24 mouse cellular contexts compared by ENCODE assay signal in genomic region chr11:8968094-8968493, GRCm38 (mm10). TPM values are rescaled to one million over a fixed set of nuclear protein-coding genes. Genes with fewer than 3 reads are reported as not detected.
DNase-seq lines count a peak whose midpoint lies in the region; ATAC-seq lines count a peak whose summit lies in the region.
"Had no signal": no experiment of that assay in that cellular context is flagged by ENCODE, and none has a peak within 500 bp of the region (broad histone marks: within the 10 kb centered on the region; RNA-seq: fewer than 3 reads in every experiment).

No protein-coding gene starts in this region.

- no peaks in the 10 kb centered on the region for H3K9me3 ChIP-seq in liver, embryonic 12.5 days (replicated peaks)
- no peaks in the 10 kb centered on the region for H3K9me3 ChIP-seq in liver, embryonic 16.5 days (replicated peaks; ENCODE audit: control insufficient read depth, low read length)
- H3K9me3 ChIP-seq: embryonic facial prominence, embryonic 12.5 days; forebrain, embryonic 10.5 days; forebrain, embryonic 15.5 days; G1E; heart, embryonic 15.5 days; hindbrain, embryonic 13.5 days had no signal

- no peak overlapping the region for H3K9ac ChIP-seq in liver, embryonic 12.5 days
- H3K9ac ChIP-seq in liver, embryonic 16.5 days (ENCODE audit: low read depth, low read length): no peak overlapping the region
- H3K9ac ChIP-seq: embryonic facial prominence, embryonic 12.5 days; forebrain, embryonic 15.5 days; heart, embryonic 15.5 days; hindbrain, embryonic 13.5 days had no signal

- H3K27ac ChIP-seq in liver, embryonic 12.5 days: no peak overlapping the region
- no peak overlapping the region for H3K27ac ChIP-seq in liver, embryonic 16.5 days (ENCODE audit: low read length)
- H3K27ac ChIP-seq: embryonic facial prominence, embryonic 12.5 days; forebrain, embryonic 10.5 days; forebrain, embryonic 15.5 days; heart, embryonic 15.5 days; hindbrain, embryonic 13.5 days; hindbrain, postnatal 0 days had no signal

- no peaks in the 10 kb centered on the region for H3K27me3 ChIP-seq in liver, embryonic 12.5 days (replicated peaks)
- H3K27me3 ChIP-seq in liver, embryonic 16.5 days (ENCODE audit: control insufficient read depth, insufficient read depth, low read depth, low read length): no peaks in the 10 kb centered on the region
- H3K27me3 ChIP-seq: embryonic facial prominence, embryonic 12.5 days; forebrain, embryonic 15.5 days; heart, embryonic 15.5 days; hindbrain, embryonic 13.5 days had no signal

- H3K4me2 ChIP-seq in liver, embryonic 12.5 days: peak overlapping the region; percentile 25; the same call in 1 of the 2 replicates
- H3K4me2 ChIP-seq in liver, embryonic 16.5 days (ENCODE audit: low read depth, low read length): no peak overlapping the region
- H3K4me2 ChIP-seq: embryonic facial prominence, embryonic 12.5 days; forebrain, embryonic 15.5 days; heart, embryonic 11.5 days; heart, embryonic 15.5 days; hindbrain, embryonic 13.5 days had no signal

- peaks cover 45% of the 10 kb centered on the region for H3K4me1 ChIP-seq in liver, embryonic 12.5 days
- H3K4me1 ChIP-seq in liver, embryonic 16.5 days (ENCODE audit: control insufficient read depth, low read depth, low read length): peaks cover 13% of the 10 kb centered on the region
- H3K4me1 ChIP-seq: embryonic facial prominence, embryonic 12.5 days; forebrain, embryonic 10.5 days; forebrain, embryonic 15.5 days; heart, embryonic 15.5 days; hindbrain, embryonic 13.5 days had no signal

- 76% methylated on average over 7 of the region's 7 CpGs for WGBS in liver, embryonic 12.5 days (ENCODE audit: insufficient replicate concordance)
- WGBS in liver, embryonic 16.5 days (ENCODE audit: insufficient replicate concordance): 73% methylated on average over 7 of the region's 7 CpGs

- no peaks in the 10 kb centered on the region for H3K36me3 ChIP-seq in liver, embryonic 12.5 days
- no peaks in the 10 kb centered on the region for H3K36me3 ChIP-seq in liver, embryonic 16.5 days (ENCODE audit: control insufficient read depth, insufficient read depth)
- H3K36me3 ChIP-seq: embryonic facial prominence, embryonic 12.5 days; forebrain, embryonic 10.5 days; forebrain, embryonic 15.5 days; G1E; heart, embryonic 15.5 days; hindbrain, embryonic 13.5 days had no signal

- DNase-seq in c-Kit-positive CD71-positive TER-119-positive erythroid progenitor cells, embryonic 14.5 days (ENCODE audit: low spot score): peak; percentile 40
- no peak for DNase-seq in thymus, postnatal 10 days (ENCODE audit: low spot score in 2 of 2)
- DNase-seq in frontal cortex, postnatal 36 days (ENCODE audit: low spot score in 2 of 2): no peak
- no peak for DNase-seq in heart, adult 9 months (ENCODE audit: low spot score in 2 of 2)
- DNase-seq: adrenal gland, postnatal 10 days; cerebellum, adult 11-12 months; cerebellum, adult 9-10 months; cerebellum, postnatal 25 days; gastrocnemius, postnatal 10 days; heart, adult 18-20 months; heart, postnatal 14 days had no signal

- H3K4me3 ChIP-seq in liver, embryonic 12.5 days: no peak overlapping the region
- H3K4me3 ChIP-seq in liver, embryonic 16.5 days (ENCODE audit: low read depth, low read length): no peak overlapping the region
- H3K4me3 ChIP-seq: embryonic facial prominence, embryonic 12.5 days; forebrain, embryonic 10.5 days; forebrain, embryonic 15.5 days; heart, embryonic 15.5 days; hindbrain, embryonic 13.5 days had no signal

- peak; percentile 51; the same call in 1 of the 2 replicates for ATAC-seq in erythroblast, adult 5-6 weeks (replicated peaks; ENCODE audit: low FRiP score, poor library complexity, severe bottlenecking)
- ATAC-seq in liver, embryonic 12.5 days: peak; percentile 59
- peak; percentile 58; the same call in 1 of the 2 replicates for ATAC-seq in liver, embryonic 16.5 days (ENCODE audit: low read depth)
- ATAC-seq: forebrain, embryonic 15.5 days; hindbrain, postnatal 0 days had no signal

RNA-seq across cellular contexts. Expression of gene Pkd1l1, which starts 5.0 kb away (rescaled TPM):
- 0.77 TPM in 1 of 2 replicates, not detected in the other for total RNA-seq in erythroblast, adult 5-6 weeks (2015; ENCODE audit: low replicate concordance)
- 2.0 and 3.5 TPM in 2 replicates for total RNA-seq in erythroblast, adult 5-6 weeks (2017; ENCODE audit: low replicate concordance)
- polyA plus RNA-seq in liver, embryonic 12.5 days (2016; fragmentation: Nextera tagmentation; extraction: Ambion mirVana): 0.06 and 0.22 TPM in 2 replicates
- polyA plus RNA-seq in liver, embryonic 16.5 days (2015; fragmentation: Nextera tagmentation; extraction: Ambion mirVana): 0.07 and 0.09 TPM in 2 replicates
- total RNA-seq: gastrocnemius, postnatal 4 days; heart, adult 18-20 months; hematopoietic stem cell, adult 5-6 weeks had no signal
- polyA plus RNA-seq: forebrain, embryonic 10.5 days; G1E; heart, embryonic 11.5 days; heart, embryonic 15.5 days had no signal

RNA-seq across cellular contexts. Expression of gene Hus1, which starts 42.9 kb away (rescaled TPM):
- 4.4 and 5.0 TPM in 2 replicates for total RNA-seq in erythroblast, adult 5-6 weeks (2015; ENCODE audit: low replicate concordance)
- total RNA-seq in erythroblast, adult 5-6 weeks (2017; ENCODE audit: low replicate concordance): 5.2 and 9.3 TPM in 2 replicates
- 12.8 and 14.4 TPM in 2 replicates for polyA plus RNA-seq in liver, embryonic 12.5 days (2016; fragmentation: Nextera tagmentation; extraction: Ambion mirVana)
- 6.2 and 6.6 TPM in 2 replicates for polyA plus RNA-seq in liver, embryonic 16.5 days (2015; fragmentation: Nextera tagmentation; extraction: Ambion mirVana)
